In genomic region chr16:91561541-91562457, GRCm38 (mm10) we compare ENCODE assay signal across 11 mouse cellular contexts. TPM values are rescaled to one million over a fixed set of nuclear protein-coding genes. Genes with fewer than 3 reads are reported as not detected.
DNase-seq lines count a peak whose midpoint lies in the region; ATAC-seq and TF ChIP-seq lines count a peak whose summit lies in the region.
"Had no signal": no experiment of that assay in that cellular context is flagged by ENCODE, and none has a peak within 500 bp of the region (broad histone marks: within the 10 kb centered on the region; RNA-seq: fewer than 3 reads in every experiment).

No protein-coding gene starts in this region.

- H3K79me2 ChIP-seq in CH12.LX (replicated peaks; ENCODE audit: control insufficient read depth, extremely low read depth, insufficient read depth, poor library complexity, severe bottlenecking), result no peaks in the 10 kb centered on the region

- H3K4me1 ChIP-seq in liver, embryonic 12.5 days, result peaks cover 30% of the 10 kb centered on the region
- H3K4me1 ChIP-seq in liver, embryonic 11.5 days (replicated peaks; ENCODE audit: control insufficient read depth, insufficient read depth, low read length), result peaks cover 8% of the 10 kb centered on the region; the same call in 1 of the 2 replicates
- peaks cover 15 to 32% of the 10 kb centered on the region in 2 experiments for H3K4me1 ChIP-seq in CH12.LX (ENCODE audit: control insufficient read depth in 1 of 2, insufficient read depth in 2 of 2)
- peaks cover 2 to 17% of the 10 kb centered on the region in 2 experiments; a peak in 3 of 4 replicates for H3K4me1 ChIP-seq in ES-E14 (ENCODE audit: control insufficient read depth in 2 of 2, insufficient read depth in 2 of 2, low read length in 2 of 2, poor library complexity in 1 of 2)
- peaks cover 23% of the 10 kb centered on the region for H3K4me1 ChIP-seq in liver, embryonic 13.5 days (replicated peaks)
- H3K4me1 ChIP-seq: neural tube, embryonic 15.5 days had no signal

- no peaks in the 10 kb centered on the region for H3K9me3 ChIP-seq in liver, embryonic 12.5 days (replicated peaks)
- H3K9me3 ChIP-seq in liver, embryonic 11.5 days (ENCODE audit: control insufficient read depth, low read length), result no peaks in the 10 kb centered on the region
- no peaks in the 10 kb centered on the region for H3K9me3 ChIP-seq in CH12.LX (replicated peaks; ENCODE audit: low read length)
- H3K9me3 ChIP-seq in ES-E14 (ENCODE audit: control insufficient read depth, insufficient read depth, low read depth, low read length), result no peaks in the 10 kb centered on the region
- no peaks in the 10 kb centered on the region for H3K9me3 ChIP-seq in liver, embryonic 13.5 days (replicated peaks)
- H3K9me3 ChIP-seq: neural tube, embryonic 15.5 days had no signal

- no peak overlapping the region for H3K9ac ChIP-seq in liver, embryonic 12.5 days
- H3K9ac ChIP-seq in liver, embryonic 11.5 days (ENCODE audit: low read depth, low read length), result no peak overlapping the region
- H3K9ac ChIP-seq in CH12.LX (ENCODE audit: insufficient read depth, low read depth) (peak overlapping the region; percentile 32; the same call in 1 of the 2 replicates), ES-E14 (ENCODE audit: insufficient read depth, low read depth, low read length, poor library complexity, severe bottlenecking) (no peak overlapping the region; the same call in 1 of the 2 replicates)
- no peak overlapping the region for H3K9ac ChIP-seq in liver, embryonic 13.5 days
- H3K9ac ChIP-seq: neural tube, embryonic 15.5 days had no signal

- peaks cover 67% of the 10 kb centered on the region for H3K36me3 ChIP-seq in liver, embryonic 12.5 days
- H3K36me3 ChIP-seq in liver, embryonic 11.5 days (ENCODE audit: control insufficient read depth, insufficient read depth, low read length), result peaks cover 23% of the 10 kb centered on the region
- H3K36me3 ChIP-seq in CH12.LX (replicated peaks in 1 of 2; ENCODE audit: control insufficient read depth in 1 of 2, insufficient read depth in 1 of 2, low read length in 1 of 2), result peaks cover 55 to 75% of the 10 kb centered on the region in 2 experiments
- peaks cover 10% of the 10 kb centered on the region; the same call in 1 of the 2 replicates for H3K36me3 ChIP-seq in ES-E14 (ENCODE audit: control insufficient read depth, insufficient read depth, low read length, poor library complexity, severe bottlenecking)
- H3K36me3 ChIP-seq in liver, embryonic 13.5 days, result peaks cover 52% of the 10 kb centered on the region

- H3K27ac ChIP-seq in liver, embryonic 12.5 days, result no peak overlapping the region
- H3K27ac ChIP-seq in liver, embryonic 11.5 days (ENCODE audit: low read depth, low read length), result no peak overlapping the region
- H3K27ac ChIP-seq in CH12.LX (ENCODE audit: insufficient read depth, low read depth) (peak overlapping the region; percentile 85), ES-E14 (ENCODE audit: insufficient read depth, low read depth, low read length, poor library complexity, severe bottlenecking) (no peak overlapping the region)
- peak overlapping the region; percentile 34; the same call in 1 of the 2 replicates for H3K27ac ChIP-seq in liver, embryonic 13.5 days
- H3K27ac ChIP-seq: neural tube, embryonic 15.5 days had no signal

- TF ChIP-seq EP300 in CH12.LX (IDR thresholded peaks at IDR 0.05; ENCODE audit: low read length), result peak; percentile 98

- no peaks in the 10 kb centered on the region for H3K27me3 ChIP-seq in liver, embryonic 12.5 days (replicated peaks)
- H3K27me3 ChIP-seq in liver, embryonic 11.5 days (replicated peaks; ENCODE audit: control insufficient read depth, insufficient read depth, low read length), result no peaks in the 10 kb centered on the region
- H3K27me3 ChIP-seq in CH12.LX (replicated peaks), result no peaks in the 10 kb centered on the region
- no peaks in the 10 kb centered on the region for H3K27me3 ChIP-seq in liver, embryonic 13.5 days
- H3K27me3 ChIP-seq: neural tube, embryonic 15.5 days had no signal

- dilution Hi-C loops in CH12.LX (cut with MboI; ENCODE audit: extremely low pct_ligation_motif_present, extremely low pct_unique_long_range_greater_than_20kb, low sequenced_read_pairs), result no loop called here

- in situ Hi-C loops in CH12.LX (cut with MboI; ENCODE audit: low pct_ligation_motif_present, low pct_unique_long_range_greater_than_20kb, low sequenced_read_pairs) (no loop called here), ES-E14 (cut with MboI; ENCODE audit: low sequenced_read_pairs in 2 of 2, unreplicated experiment in 2 of 2) (no loop called here)

- DNase-seq in liver, embryonic 11.5 days (ENCODE audit: low spot score), result no peak
- DNase-seq in CH12.LX (ENCODE audit: extremely low read depth), result peak; percentile 96
- DNase-seq in ES-E14 (ENCODE audit: low read depth, low spot score), result no peak
- no peak for DNase-seq in liver, embryonic 13.5 days
- no peak for DNase-seq in frontal cortex, postnatal 10 days (ENCODE audit: low spot score in 2 of 2)
- DNase-seq in heart, postnatal 4 days, result no peak
- DNase-seq in cerebellum, postnatal 25 days, result no peak
- DNase-seq: gastrocnemius, postnatal 10 days; right cerebral cortex, postnatal 25 days had no signal

- TF ChIP-seq POLR2A in CH12.LX (IDR thresholded peaks at IDR 0.05; ENCODE audit: low read depth, low read length), result peak; percentile 59; the same call in 1 of the 2 replicates

- 0 out of 2 replicates have a peak, but pooled peaks have one; percentile 17 for ATAC-seq in liver, embryonic 12.5 days
- ATAC-seq in liver, embryonic 11.5 days (replicated peaks; ENCODE audit: low FRiP score), result no peak
- ATAC-seq in liver, embryonic 13.5 days (ENCODE audit: low read depth), result peak; percentile 44; the same call in 1 of the 2 replicates

- WGBS in liver, embryonic 12.5 days (ENCODE audit: insufficient replicate concordance), result 79% methylated on average over 38 of the region's 38 CpGs
- 81% methylated on average over 38 of the region's 38 CpGs for WGBS in liver, embryonic 11.5 days
- WGBS in liver, embryonic 13.5 days (ENCODE audit: insufficient replicate concordance), result 86% methylated on average over 38 of the region's 38 CpGs

- no peak overlapping the region for H3K4me3 ChIP-seq in liver, embryonic 12.5 days
- no peak overlapping the region for H3K4me3 ChIP-seq in liver, embryonic 11.5 days (ENCODE audit: low read depth, low read length)
- H3K4me3 ChIP-seq in CH12.LX (replicated peaks in 1 of 3; ENCODE audit: low read depth in 2 of 3, low read length in 2 of 3, poor library complexity in 1 of 3) (peak overlapping the region in 2 of 3 experiments; percentile 5 to 18), ES-E14 (ENCODE audit: insufficient read depth in 1 of 2, low read depth in 1 of 2, low read length in 2 of 2, poor library complexity in 1 of 2, severe bottlenecking in 1 of 2) (peak overlapping the region; percentile 2 to 8; a peak in 2 of 4 replicates)
- no peak overlapping the region for H3K4me3 ChIP-seq in liver, embryonic 13.5 days (replicated peaks)
- H3K4me3 ChIP-seq: neural tube, embryonic 15.5 days had no signal

- TF ChIP-seq CTCF in CH12.LX (conservative IDR thresholded peaks at IDR 0.05 in 1 of 2, IDR thresholded peaks at IDR 0.05 in 1 of 2; ENCODE audit: low read depth in 2 of 2, low read length in 2 of 2), result no peak

- H3K4me2 ChIP-seq in liver, embryonic 12.5 days, result no peak overlapping the region; the same call in 1 of the 2 replicates
- no peak overlapping the region for H3K4me2 ChIP-seq in liver, embryonic 11.5 days
- H3K4me2 ChIP-seq in CH12.LX (ENCODE audit: insufficient read depth, low read depth, poor library complexity, severe bottlenecking), result peak overlapping the region; percentile 18
- no peak overlapping the region for H3K4me2 ChIP-seq in liver, embryonic 13.5 days
- H3K4me2 ChIP-seq: neural tube, embryonic 15.5 days had no signal

- no peak for TF ChIP-seq RAD21 in CH12.LX (IDR thresholded peaks at IDR 0.05; ENCODE audit: low read depth, low read length)

TF ChIP-seq in CH12.LX, 34 proteins besides CTCF, POLR2A, EP300 and RAD21 (continues in another document):
- TF ChIP-seq IRF4 (IDR thresholded peaks at IDR 0.05; ENCODE audit: low read depth, low read length) (peak; percentile 97), ETS1 (conservative IDR thresholded peaks at IDR 0.05; ENCODE audit: low read depth, low read length) (peak; percentile 92), TBP (conservative IDR thresholded peaks at IDR 0.05; ENCODE audit: low read depth, low read length) (0 out of 2 replicates have a peak, but pooled peaks have one; percentile 14)

TF ChIP-seq in ES-E14, 5 proteins besides CTCF, POLR2A, EP300 and RAD21:
- TF ChIP-seq ZNF384 (IDR thresholded peaks at IDR 0.05; ENCODE audit: low read depth, low read length) (no peak), CHD2 (IDR thresholded peaks at IDR 0.05; ENCODE audit: low read depth, low read length) (no peak), ZC3H11A (IDR thresholded peaks at IDR 0.05; ENCODE audit: borderline replicate concordance, low read depth, low read length) (no peak)

RNA-seq across cellular contexts. Expression of gene Ifngr2, which starts 14.9 kb away (rescaled TPM):
- 17.1 and 17.9 TPM in 2 replicates for polyA plus RNA-seq in liver, embryonic 12.5 days (2016; fragmentation: Nextera tagmentation; extraction: Ambion mirVana)
- polyA plus RNA-seq in liver, embryonic 11.5 days (2014; fragmentation: Nextera tagmentation; extraction: Ambion mirVana), result 26.2 and 28.7 TPM in 2 replicates
- 26.3 and 36.1 TPM in 2 replicates for total RNA-seq in CH12.LX (2012; rRNA removed)
- 29.6 and 32.1 TPM in 2 replicates for total RNA-seq in CH12.LX (2014; rRNA removed)
- polyA plus RNA-seq in CH12.LX (2012; ENCODE audit: insufficient read length, low read depth), result 38.8 and 39.2 TPM in 2 replicates
- 7.0 and 8.8 TPM in 2 replicates for total RNA-seq in ES-E14 (2012; rRNA removed)
- 15.4 and 18.1 TPM in 2 replicates for polyA plus RNA-seq in liver, embryonic 13.5 days (2015; fragmentation: Nextera tagmentation; extraction: Ambion mirVana)
- 10 to 100 TPM; 87.1 to 89.9 TPM for total RNA-seq in heart, postnatal 4 days (2021)

RNA-seq across cellular contexts. Expression of gene Tmem50b, which starts 35.8 kb away (rescaled TPM):
- 6.7 and 6.8 TPM in 2 replicates for polyA plus RNA-seq in liver, embryonic 12.5 days (2016; fragmentation: Nextera tagmentation; extraction: Ambion mirVana)
- polyA plus RNA-seq in liver, embryonic 11.5 days (2014; fragmentation: Nextera tagmentation; extraction: Ambion mirVana), result 13.3 and 14.0 TPM in 2 replicates
- 6.1 and 9.7 TPM in 2 replicates for total RNA-seq in CH12.LX (2012; rRNA removed)
- 12.7 and 14.5 TPM in 2 replicates for total RNA-seq in CH12.LX (2014; rRNA removed)
- polyA plus RNA-seq in CH12.LX (2012; ENCODE audit: insufficient read length, low read depth), result 15.9 TPM in 2 replicates
- 11.8 and 14.1 TPM in 2 replicates for total RNA-seq in ES-E14 (2012; rRNA removed)
- 5.6 and 6.3 TPM in 2 replicates for polyA plus RNA-seq in liver, embryonic 13.5 days (2015; fragmentation: Nextera tagmentation; extraction: Ambion mirVana)
- total RNA-seq in heart, postnatal 4 days (2021), result 10 to 100 TPM; 38.9 to 40.9 TPM

RNA-seq across cellular contexts. Expression of gene Dnajc28, which starts 57.0 kb away (rescaled TPM):
- 1.8 and 2.8 TPM in 2 replicates for polyA plus RNA-seq in liver, embryonic 12.5 days (2016; fragmentation: Nextera tagmentation; extraction: Ambion mirVana)
- 2.2 and 3.0 TPM in 2 replicates for polyA plus RNA-seq in liver, embryonic 11.5 days (2014; fragmentation: Nextera tagmentation; extraction: Ambion mirVana)
- 1.1 and 1.8 TPM in 2 replicates for total RNA-seq in CH12.LX (2012; rRNA removed)
- total RNA-seq in CH12.LX (2014; rRNA removed), result 0.97 and 1.2 TPM in 2 replicates
- 0.47 and 0.55 TPM in 2 replicates for polyA plus RNA-seq in CH12.LX (2012; ENCODE audit: insufficient read length, low read depth)
- 1.6 and 1.7 TPM in 2 replicates for total RNA-seq in ES-E14 (2012; rRNA removed)
- polyA plus RNA-seq in liver, embryonic 13.5 days (2015; fragmentation: Nextera tagmentation; extraction: Ambion mirVana), result 1.4 and 2.5 TPM in 2 replicates
- total RNA-seq in heart, postnatal 4 days (2021), result 1 to 10 TPM; 4.5 to 5.7 TPM

Comparison
In these comparisons a context has a peak if more than half of its experiments do, and no peak if none do; other contexts are left out.
1. H3K27ac ChIP-seq: peak in CH12.LX (single experiment) and liver, embryonic 13.5 days (single experiment); none in liver, embryonic 12.5 days (single experiment), liver, embryonic 11.5 days (single experiment) and ES-E14 (single experiment).
2. H3K4me3 ChIP-seq: peak in CH12.LX (2 of 3) and ES-E14 (2 of 2); none in liver, embryonic 12.5 days (single experiment), liver, embryonic 11.5 days (single experiment) and liver, embryonic 13.5 days (single experiment).